Mouse (Mus musculus) kidney, postnatal 36 days (tissue): ENCODE measurements around the gene Adarb2.

ENCODE experiments used
- DNase-seq, 2 experiments: peaks; one replicate each; pipeline ENCODE4 v3.0.0; 2021 to 2022; ENCODE audit warnings: mixed read lengths in 2 of 2

Gene Adarb2

GRCm38 (mm10) chr13:8202681-8203476, at the start of gene Adarb2:
Gene Adarb2, plus strand, starts transcription at chr13:8202866.
- no peak for DNase-seq

GRCm38 (mm10) chr13:8173800-8174199, 28.9 kb upstream of the Adarb2 start:
- DNase-seq, result peak in 1 of 2 experiments; percentile 19

- no peak for DNase-seq
These were observed 10.7 kb upstream of the Adarb2 start for GRCm38 (mm10) chr13:8191977-8192376.

- no peak for DNase-seq
These were observed 3.3 kb upstream of the Adarb2 start for GRCm38 (mm10) chr13:8199186-8199880.

GRCm38 (mm10) chr13:8203477-8203813, 779 bp downstream of the Adarb2 start:
- DNase-seq, result no peak

GRCm38 (mm10) chr13:8207337-8207736, 4.7 kb downstream of the Adarb2 start:
- no peak for DNase-seq

- no peak for DNase-seq
These were observed 8.1 kb downstream of the Adarb2 start for GRCm38 (mm10) chr13:8210776-8211175.

GRCm38 (mm10) chr13:8238871-8239270, 36.2 kb downstream of the Adarb2 start:
- no peak for DNase-seq

GRCm38 (mm10) chr13:8248016-8248667, 45.5 kb downstream of the Adarb2 start:
- no peak for DNase-seq

- no peak for DNase-seq
These were observed 69.7 kb downstream of the Adarb2 start for GRCm38 (mm10) chr13:8272158-8272945.

GRCm38 (mm10) chr13:8283116-8283515, 80.5 kb downstream of the Adarb2 start:
- DNase-seq, result no peak

GRCm38 (mm10) chr13:8316347-8317141, 113.9 kb downstream of the Adarb2 start:
- DNase-seq, result peak in 1 of 2 experiments; percentile 16

GRCm38 (mm10) chr13:8333589-8334455, 131.2 kb downstream of the Adarb2 start:
- no peak for DNase-seq

- no peak for DNase-seq
These were observed 131.9 kb downstream of the Adarb2 start for GRCm38 (mm10) chr13:8334580-8334979.

- no peak for DNase-seq
These were observed 138.6 kb downstream of the Adarb2 start for GRCm38 (mm10) chr13:8341086-8341807.

- DNase-seq, result no peak
These were observed 144.5 kb downstream of the Adarb2 start for GRCm38 (mm10) chr13:8347147-8347546.

GRCm38 (mm10) chr13:8352341-8352740, 149.7 kb downstream of the Adarb2 start:
- DNase-seq, result no peak

GRCm38 (mm10) chr13:8352952-8353351, 150.3 kb downstream of the Adarb2 start:
- DNase-seq, result no peak

GRCm38 (mm10) chr13:8365523-8365922, 162.9 kb downstream of the Adarb2 start:
- DNase-seq, result no peak

- no peak for DNase-seq
These were observed 163.4 kb downstream of the Adarb2 start for GRCm38 (mm10) chr13:8366087-8366486.
